Mouse (Mus musculus): ENCODE measurements around the gene Vti1b.
A peak's percentile ranks its signal among the peaks of the same experiment; 100 is the strongest.
"Not testable (repeated sequence)": the region's sequence is repeated elsewhere in the genome, so short reads cannot be mapped to it uniquely, and the experiment has no call there.

Gene Vti1b

GRCm38 (mm10) chr12:79172019-79172941 is at the start of gene Vti1b:
Gene Vti1b, minus strand, starts transcription at chr12:79172667.
- DNase-seq (ENCODE audit: low read depth, low spot score) = peak; percentile 75

GRCm38 (mm10) chr12:79217511-79217910 is 45.0 kb upstream of the Vti1b start:
- no peak for DNase-seq (ENCODE audit: low read depth, low spot score)

GRCm38 (mm10) chr12:79211447-79211846 is 39.0 kb upstream of the Vti1b start:
- DNase-seq (ENCODE audit: low read depth, low spot score) = no peak

GRCm38 (mm10) chr12:79208703-79209464 is 36.4 kb upstream of the Vti1b start, which contains the start of gene Rdh12:
Gene Rdh12, plus strand, starts transcription at chr12:79208914.
- DNase-seq (ENCODE audit: low read depth, low spot score) = peak; percentile 34

GRCm38 (mm10) chr12:79201882-79202281 is 29.4 kb upstream of the Vti1b start:
- no peak for DNase-seq (ENCODE audit: low read depth, low spot score)

- no peak for DNase-seq (ENCODE audit: low read depth, low spot score)
Measured at GRCm38 (mm10) chr12:79197105-79197504, 24.6 kb upstream of the Vti1b start.

GRCm38 (mm10) chr12:79193441-79193840 is 21.0 kb upstream of the Vti1b start:
- peak; percentile 81 for DNase-seq (ENCODE audit: low read depth, low spot score)

- DNase-seq (ENCODE audit: low read depth, low spot score) = no peak
Measured at GRCm38 (mm10) chr12:79192193-79192592, 19.7 kb upstream of the Vti1b start, which contains the start of gene Rdh11. Gene Rdh11, minus strand, starts transcription at chr12:79192293.

GRCm38 (mm10) chr12:79191701-79192100 is 19.2 kb upstream of the Vti1b start:
- peak; percentile 81 for DNase-seq (ENCODE audit: low read depth, low spot score)

GRCm38 (mm10) chr12:79190931-79191673 is 18.6 kb upstream of the Vti1b start:
- peak; percentile 61 for DNase-seq (ENCODE audit: low read depth, low spot score)

- not testable (repeated sequence) for DNase-seq (ENCODE audit: low read depth, low spot score)
Measured at GRCm38 (mm10) chr12:79185160-79185559, 12.7 kb upstream of the Vti1b start.

- DNase-seq (ENCODE audit: low read depth, low spot score) = no peak
Measured at GRCm38 (mm10) chr12:79175998-79176397, 3.5 kb upstream of the Vti1b start.

- DNase-seq (ENCODE audit: low read depth, low spot score) = no peak
Measured at GRCm38 (mm10) chr12:79173721-79174120, 1.3 kb upstream of the Vti1b start.

GRCm38 (mm10) chr12:79171269-79171995 is 1.0 kb downstream of the Vti1b start:
- no peak for DNase-seq (ENCODE audit: low read depth, low spot score)

GRCm38 (mm10) chr12:79170421-79170820 is 2.0 kb downstream of the Vti1b start:
- DNase-seq (ENCODE audit: low read depth, low spot score) = no peak

- DNase-seq (ENCODE audit: low read depth, low spot score) = no peak
Measured at GRCm38 (mm10) chr12:79169173-79169572, 3.3 kb downstream of the Vti1b start.

GRCm38 (mm10) chr12:79162876-79163275 is 9.6 kb downstream of the Vti1b start:
- no peak for DNase-seq (ENCODE audit: low read depth, low spot score)

GRCm38 (mm10) chr12:79149653-79150052 is 22.8 kb downstream of the Vti1b start:
- no peak for DNase-seq (ENCODE audit: low read depth, low spot score)

- DNase-seq (ENCODE audit: low read depth, low spot score) = no peak
Measured at GRCm38 (mm10) chr12:79141384-79141783, 31.1 kb downstream of the Vti1b start.

- no peak for DNase-seq (ENCODE audit: low read depth, low spot score)
Measured at GRCm38 (mm10) chr12:79140811-79141210, 31.7 kb downstream of the Vti1b start.

GRCm38 (mm10) chr12:79139417-79139816 is 33.0 kb downstream of the Vti1b start:
- no peak for DNase-seq (ENCODE audit: low read depth, low spot score)

Measured in forelimb bud, embryonic 11.5 days (tissue).